Mouse (Mus musculus): Measurements from ENCODE around the gene Il22ra1.

GRCm38 (mm10) chr4:135761048-135761447, 33.1 kb downstream of the Il22ra1 start:
- TF ChIP-seq CTCF (IDR thresholded peaks at IDR 0.05; ENCODE audit: borderline replicate concordance, insufficient read depth, low read length) (no peak), POLR2A (IDR thresholded peaks at IDR 0.05; ENCODE audit: low read depth, low read length) (no peak)
